Mouse (Mus musculus): Measurements from ENCODE around the gene Spata31d1a.

The Spata31d1a gene

DNA sequence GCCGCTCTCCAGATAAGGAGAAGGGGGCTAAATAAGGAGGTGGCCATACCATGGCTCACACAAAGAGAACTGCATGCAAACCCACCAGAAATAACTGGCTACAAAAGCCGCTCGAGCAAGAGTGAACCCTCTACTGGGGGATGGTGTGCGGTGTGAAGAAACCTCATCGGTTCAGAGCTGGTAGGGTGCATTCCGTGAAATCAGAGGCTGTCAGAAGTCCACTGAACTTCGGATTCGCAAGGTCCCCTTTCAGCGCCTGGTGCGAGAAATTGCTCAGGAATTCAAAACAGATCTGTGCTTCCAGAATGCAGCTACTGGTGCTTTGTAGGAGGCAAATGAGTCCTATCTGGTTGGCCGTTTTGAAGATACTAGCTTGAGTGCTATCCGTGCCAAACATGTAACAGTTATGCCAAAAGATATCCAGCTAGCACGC is 21.8 kb downstream of the Spata31d1a start:
- H3K27me3 ChIP-seq (ENCODE audit: control insufficient read depth, insufficient read depth, low read length, poor library complexity, severe bottlenecking), result no peaks in the 10 kb centered on the region
- no peaks in the 10 kb centered on the region for H3K36me3 ChIP-seq (ENCODE audit: control insufficient read depth, insufficient read depth, low read length, poor library complexity, severe bottlenecking)
- DNase-seq (ENCODE audit: low read depth, low spot score), result no peak

DNA sequence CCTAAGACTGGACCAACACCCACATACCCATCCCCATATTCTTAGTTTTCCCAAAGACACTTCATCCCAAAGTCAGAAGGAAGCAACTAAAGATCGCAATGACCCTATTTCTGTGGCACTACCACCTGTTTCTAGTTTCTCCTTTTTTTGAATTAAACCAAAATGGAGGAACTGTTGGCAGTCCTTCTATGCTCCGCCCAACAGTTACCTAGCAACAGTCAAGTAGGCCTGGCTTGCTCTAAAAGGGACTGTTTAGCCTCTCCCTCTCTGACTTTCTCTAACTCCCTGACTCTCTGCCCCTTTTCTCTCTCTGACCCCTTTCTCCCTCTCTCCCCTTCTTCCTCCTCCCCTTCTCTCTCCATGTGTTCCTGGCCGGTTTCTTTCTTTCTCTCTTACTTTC is 24.9 kb downstream of the Spata31d1a start:
- H3K27me3 ChIP-seq (ENCODE audit: control insufficient read depth, insufficient read depth, low read length, poor library complexity, severe bottlenecking), result no peaks in the 10 kb centered on the region
- H3K36me3 ChIP-seq (ENCODE audit: control insufficient read depth, insufficient read depth, low read length, poor library complexity, severe bottlenecking), result no peaks in the 10 kb centered on the region
- no peak for DNase-seq (ENCODE audit: low read depth, low spot score)

DNA sequence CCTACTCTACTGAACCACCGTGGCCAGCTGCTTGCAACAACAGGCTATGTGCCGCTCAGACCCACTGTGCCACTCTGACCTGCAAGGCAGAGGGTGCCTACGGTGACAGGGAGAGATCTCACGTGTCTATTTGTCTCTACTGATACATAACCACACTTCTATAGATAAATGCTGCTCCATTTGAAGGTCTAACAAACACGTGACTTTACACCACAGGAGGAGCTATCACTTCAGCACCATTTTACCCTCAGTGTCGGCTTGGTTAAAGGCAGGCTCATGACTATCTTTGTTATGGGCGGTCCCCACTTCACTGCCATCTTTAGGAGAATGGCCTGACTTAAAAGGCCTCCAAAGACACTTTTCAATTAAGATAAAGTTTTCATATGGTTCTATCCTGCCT is 27.5 kb downstream of the Spata31d1a start:
- Histone ChIP-seq H3K27me3 (ENCODE audit: control insufficient read depth, insufficient read depth, low read length, poor library complexity, severe bottlenecking) (no peaks in the 10 kb centered on the region), H3K36me3 (ENCODE audit: control insufficient read depth, insufficient read depth, low read length, poor library complexity, severe bottlenecking) (no peaks in the 10 kb centered on the region)
- DNase-seq (ENCODE audit: low read depth, low spot score), result no peak

DNA sequence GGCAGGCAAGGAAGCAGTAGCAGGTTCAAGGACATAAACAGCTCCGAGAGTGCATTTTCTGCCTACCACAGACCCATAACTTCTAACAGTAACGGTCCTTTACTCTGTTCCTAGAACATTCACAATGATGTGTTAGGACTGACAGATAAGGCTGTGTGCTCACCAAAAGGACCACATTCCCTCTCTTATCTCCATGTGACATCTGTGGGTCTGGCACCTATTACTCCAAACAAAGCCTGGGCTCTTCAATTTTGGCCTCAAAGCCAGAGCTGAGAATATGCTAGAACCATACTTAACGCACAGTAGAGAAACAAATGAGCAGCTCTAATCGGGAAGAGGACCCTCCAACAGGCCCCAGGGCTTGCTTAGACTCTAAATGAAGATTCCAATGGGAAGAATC is 30.2 kb downstream of the Spata31d1a start:
- Histone ChIP-seq H3K36me3 (ENCODE audit: control insufficient read depth, insufficient read depth, low read length, poor library complexity, severe bottlenecking) (no peaks in the 10 kb centered on the region), H3K27me3 (ENCODE audit: control insufficient read depth, insufficient read depth, low read length, poor library complexity, severe bottlenecking) (no peaks in the 10 kb centered on the region)
- no peak for DNase-seq (ENCODE audit: low read depth, low spot score)

DNA sequence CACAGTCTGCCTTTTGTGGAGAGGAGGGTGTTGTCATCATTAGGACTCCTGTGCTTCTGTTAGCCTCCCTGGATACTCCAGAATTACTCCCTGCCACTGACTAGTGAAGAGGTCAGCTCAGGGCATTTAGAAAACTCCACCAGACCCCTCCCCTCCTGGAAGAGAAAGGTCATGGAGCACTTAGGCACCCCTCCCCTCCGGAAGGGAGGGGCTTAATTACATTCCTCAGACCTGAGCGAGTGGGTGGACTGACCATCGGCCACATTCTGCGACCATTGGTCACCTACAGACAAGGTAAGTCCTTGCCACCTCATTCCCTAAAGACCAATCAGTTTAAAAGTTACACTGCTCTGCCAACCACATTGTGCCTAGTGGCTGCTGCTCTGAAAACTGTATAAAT is 30.8 kb downstream of the Spata31d1a start:
- Histone ChIP-seq H3K27me3 (ENCODE audit: control insufficient read depth, insufficient read depth, low read length, poor library complexity, severe bottlenecking) (no peaks in the 10 kb centered on the region), H3K36me3 (ENCODE audit: control insufficient read depth, insufficient read depth, low read length, poor library complexity, severe bottlenecking) (no peaks in the 10 kb centered on the region)
- no peak for DNase-seq (ENCODE audit: low read depth, low spot score)

DNA sequence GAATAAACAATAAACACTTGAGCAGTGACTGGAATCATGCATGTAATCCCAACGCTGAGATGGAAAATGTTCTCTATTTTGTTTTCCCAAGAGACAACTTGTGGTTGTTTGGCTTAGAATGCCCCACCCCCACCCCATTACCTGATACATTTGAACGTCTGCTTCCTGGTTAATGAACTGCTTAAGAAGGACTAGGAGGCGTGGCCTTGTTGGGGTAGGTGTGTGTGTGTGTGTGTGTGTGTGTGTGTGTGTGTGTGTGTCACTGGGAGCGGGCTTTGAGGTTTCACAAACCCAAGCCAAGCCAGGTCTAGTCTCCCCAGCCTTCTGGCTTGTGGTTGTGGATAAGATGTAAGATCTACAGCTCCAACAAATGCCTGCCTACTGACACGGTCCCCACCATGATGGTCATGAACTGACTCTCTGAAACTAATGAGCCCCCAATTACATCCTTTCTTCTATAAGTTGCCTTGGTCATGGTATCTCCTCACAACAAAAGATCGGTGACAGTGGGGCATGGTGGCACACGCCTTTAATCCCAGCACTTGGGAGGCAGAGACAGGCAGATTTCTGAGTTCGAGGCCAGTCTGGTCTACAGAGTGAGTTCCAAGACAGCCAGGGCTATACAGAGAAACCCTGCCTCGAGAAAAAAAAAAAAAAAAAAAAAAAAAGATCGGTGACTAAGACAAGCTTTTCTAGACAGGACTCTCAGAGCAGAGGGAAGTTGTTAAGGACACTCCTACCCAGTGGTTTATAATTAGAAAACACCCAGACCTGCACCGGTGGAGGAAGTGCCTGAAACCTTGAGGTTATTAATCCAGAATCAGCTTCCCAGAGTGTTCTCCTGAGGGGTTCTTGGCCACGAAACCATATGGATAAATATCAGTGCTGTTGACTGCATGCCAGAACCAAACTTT is 33.6 kb downstream of the Spata31d1a start:
- Histone ChIP-seq H3K36me3 (ENCODE audit: control insufficient read depth, insufficient read depth, low read length, poor library complexity, severe bottlenecking) (no peaks in the 10 kb centered on the region), H3K27me3 (ENCODE audit: control insufficient read depth, insufficient read depth, low read length, poor library complexity, severe bottlenecking) (no peaks in the 10 kb centered on the region)
- peak; percentile 43 for DNase-seq (ENCODE audit: low read depth, low spot score)

DNA sequence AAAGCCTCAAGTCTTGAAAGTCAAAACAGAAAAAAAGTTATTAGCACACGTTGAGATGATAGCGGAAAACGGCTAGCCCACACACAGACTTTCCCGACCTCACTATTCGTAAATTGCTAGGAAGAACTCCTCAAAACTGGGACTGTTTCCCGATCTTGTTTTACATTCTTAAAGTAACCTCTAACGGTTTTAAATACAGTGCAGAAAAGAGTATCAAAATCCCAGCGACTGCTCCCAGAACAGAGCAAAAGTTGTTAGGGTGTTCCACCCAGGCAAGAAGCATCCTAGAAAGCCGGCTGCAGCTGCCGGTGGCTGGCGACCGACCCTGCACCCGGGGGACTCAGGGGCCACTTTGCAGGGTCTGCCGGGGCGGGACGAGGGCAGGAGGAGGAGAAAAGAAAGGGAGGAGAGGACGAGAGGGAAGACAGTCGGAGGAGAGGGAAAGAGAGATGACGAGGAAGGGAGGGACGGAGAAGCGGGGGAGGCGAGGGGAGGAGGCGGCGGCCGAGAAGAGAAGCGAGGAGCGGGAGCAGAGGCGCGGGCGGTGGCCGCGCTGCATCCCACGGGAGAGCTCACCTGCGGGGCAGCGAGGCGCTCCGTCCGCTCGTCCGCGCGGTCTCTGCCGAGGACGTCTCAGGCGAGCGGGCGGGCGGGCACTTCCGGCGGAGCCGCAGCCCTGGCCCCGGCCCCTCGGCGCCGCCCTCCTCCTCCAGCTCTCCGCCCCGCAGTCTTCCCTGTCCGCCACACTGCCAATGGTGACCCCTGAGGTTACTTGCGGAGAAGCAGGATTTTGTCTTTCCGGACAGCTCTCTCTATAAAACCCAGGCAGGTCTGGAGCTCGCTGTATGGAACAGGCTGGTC is 34.7 kb downstream of the Spata31d1a start, which contains the start of gene Golm1:
TSS of gene Golm1 (minus strand) at position 661 of the 861 bp plus-strand sequence.
- peak; percentile 48 for DNase-seq (ENCODE audit: low read depth, low spot score)
- H3K27me3 ChIP-seq (ENCODE audit: control insufficient read depth, insufficient read depth, low read length, poor library complexity, severe bottlenecking), result no peaks in the 10 kb centered on the region

DNA sequence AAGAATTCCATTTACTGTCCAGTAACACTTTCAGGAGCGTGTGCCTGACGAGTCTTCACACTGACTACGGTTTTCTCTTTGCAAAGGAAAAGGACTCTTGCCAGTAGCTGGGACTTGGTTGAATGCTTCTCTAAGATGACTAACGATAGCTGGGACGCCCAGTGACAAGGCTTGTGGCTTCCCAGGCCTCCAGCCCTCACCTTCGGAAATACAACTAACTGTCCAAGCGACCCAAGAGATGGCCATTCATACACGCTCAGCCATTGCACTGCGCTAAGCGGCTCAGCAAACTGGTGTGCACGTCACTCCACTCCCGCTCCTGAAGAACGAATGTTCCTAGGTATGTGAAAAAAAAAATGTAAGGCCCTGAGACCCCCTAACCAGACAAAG is 35.4 kb downstream of the Spata31d1a start:
- Histone ChIP-seq H3K27me3 (ENCODE audit: control insufficient read depth, insufficient read depth, low read length, poor library complexity, severe bottlenecking) (no peaks in the 10 kb centered on the region), H3K36me3 (ENCODE audit: control insufficient read depth, insufficient read depth, low read length, poor library complexity, severe bottlenecking) (no peaks in the 10 kb centered on the region)
- DNase-seq (ENCODE audit: low read depth, low spot score), result no peak

More for the DNA sequence above, 34.7 kb downstream of the Spata31d1a start, which contains the start of gene Golm1:
- H3K36me3 ChIP-seq (ENCODE audit: control insufficient read depth, insufficient read depth, low read length, poor library complexity, severe bottlenecking), result no peaks in the 10 kb centered on the region

DNA sequence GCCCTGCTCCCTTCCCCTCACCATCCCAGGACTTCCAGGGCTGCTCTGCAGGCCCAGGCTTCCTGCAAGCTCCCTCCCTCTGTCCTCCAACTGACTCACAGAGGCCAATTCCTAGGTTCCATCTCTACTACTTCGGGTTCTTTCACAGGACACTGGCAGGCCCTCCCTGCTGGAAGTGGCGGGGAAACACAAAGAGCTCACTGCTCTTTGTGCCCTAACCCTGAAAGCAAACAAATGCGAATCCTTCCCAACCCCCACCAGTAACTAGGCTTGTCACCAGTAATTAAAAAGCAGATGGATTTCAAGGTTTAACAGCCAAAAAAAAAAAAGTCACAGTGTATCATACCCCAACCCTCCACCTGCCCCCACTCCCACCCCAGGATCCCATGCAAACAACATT is 35.9 kb downstream of the Spata31d1a start:
- no peaks in the 10 kb centered on the region for H3K27me3 ChIP-seq (ENCODE audit: control insufficient read depth, insufficient read depth, low read length, poor library complexity, severe bottlenecking)
- no peak for DNase-seq (ENCODE audit: low read depth, low spot score)

DNA sequence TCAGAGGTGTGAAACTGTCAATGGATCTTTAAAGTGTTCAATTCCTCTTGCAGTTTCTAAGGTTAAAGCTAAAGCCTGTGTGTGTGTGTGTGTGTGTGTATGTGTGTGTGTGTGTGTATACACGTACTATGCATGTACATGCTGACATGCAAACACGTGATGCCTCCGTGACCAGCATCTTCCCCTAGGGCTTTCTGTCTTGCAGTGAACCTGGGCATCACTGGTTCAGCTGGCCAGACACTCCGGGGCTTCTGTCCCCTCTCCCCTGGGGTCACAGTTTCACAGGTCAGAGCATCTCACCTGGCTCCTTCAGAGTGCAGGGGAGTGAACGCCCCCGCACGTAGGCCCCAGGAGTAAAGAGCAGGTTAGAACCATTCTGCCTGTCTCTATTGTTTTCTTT is 36.5 kb downstream of the Spata31d1a start:
- H3K27me3 ChIP-seq (ENCODE audit: control insufficient read depth, insufficient read depth, low read length, poor library complexity, severe bottlenecking), result no peaks in the 10 kb centered on the region
- no peaks in the 10 kb centered on the region for H3K36me3 ChIP-seq (ENCODE audit: control insufficient read depth, insufficient read depth, low read length, poor library complexity, severe bottlenecking)
- no peak for DNase-seq (ENCODE audit: low read depth, low spot score)

More for the DNA sequence above, 35.9 kb downstream of the Spata31d1a start:
- no peaks in the 10 kb centered on the region for H3K36me3 ChIP-seq (ENCODE audit: control insufficient read depth, insufficient read depth, low read length, poor library complexity, severe bottlenecking)

DNA sequence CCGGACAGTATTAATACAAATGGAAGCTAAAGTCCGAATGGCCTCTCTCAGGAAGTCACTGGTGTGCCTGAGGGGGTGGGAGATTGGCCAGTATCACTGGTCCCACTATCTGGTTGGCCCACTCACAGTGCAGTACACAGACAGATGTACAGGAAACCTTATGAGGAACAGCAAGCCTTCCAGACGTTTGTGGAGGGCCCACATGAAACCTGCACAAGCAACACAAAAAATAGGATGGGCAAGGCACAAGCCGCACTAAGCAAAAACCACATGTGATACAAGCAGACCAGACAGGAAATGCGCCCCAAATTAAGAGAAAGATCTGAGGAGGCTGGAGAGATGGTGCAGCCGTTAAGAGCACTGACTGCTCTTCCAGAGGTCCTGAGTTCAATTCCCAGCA is 37.9 kb downstream of the Spata31d1a start:
- Histone ChIP-seq H3K36me3 (ENCODE audit: control insufficient read depth, insufficient read depth, low read length, poor library complexity, severe bottlenecking) (no peaks in the 10 kb centered on the region), H3K27me3 (ENCODE audit: control insufficient read depth, insufficient read depth, low read length, poor library complexity, severe bottlenecking) (no peaks in the 10 kb centered on the region)
- DNase-seq (ENCODE audit: low read depth, low spot score), result no peak

DNA sequence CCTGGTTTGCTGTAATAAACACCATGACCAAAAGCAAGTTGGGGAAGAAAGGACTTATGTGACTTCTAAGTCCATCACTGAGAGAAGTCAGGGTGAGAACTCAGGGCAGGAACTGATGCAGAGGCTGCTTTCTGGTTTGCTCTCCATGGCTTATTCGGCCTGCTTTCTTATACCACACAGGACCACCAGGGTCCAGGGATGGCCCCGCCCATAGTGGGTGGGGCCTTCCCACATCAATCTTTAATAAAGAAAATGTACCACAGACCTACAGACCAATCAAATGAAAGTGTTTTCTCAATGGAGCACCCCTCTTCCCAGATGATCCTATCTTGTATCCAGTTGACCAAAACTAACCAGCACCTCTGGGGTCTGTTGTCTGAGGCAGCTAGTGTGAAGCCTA is 38.6 kb downstream of the Spata31d1a start:
- no peaks in the 10 kb centered on the region for H3K36me3 ChIP-seq (ENCODE audit: control insufficient read depth, insufficient read depth, low read length, poor library complexity, severe bottlenecking)
- DNase-seq (ENCODE audit: low read depth, low spot score), result no peak
- no peaks in the 10 kb centered on the region for H3K27me3 ChIP-seq (ENCODE audit: control insufficient read depth, insufficient read depth, low read length, poor library complexity, severe bottlenecking)

DNA sequence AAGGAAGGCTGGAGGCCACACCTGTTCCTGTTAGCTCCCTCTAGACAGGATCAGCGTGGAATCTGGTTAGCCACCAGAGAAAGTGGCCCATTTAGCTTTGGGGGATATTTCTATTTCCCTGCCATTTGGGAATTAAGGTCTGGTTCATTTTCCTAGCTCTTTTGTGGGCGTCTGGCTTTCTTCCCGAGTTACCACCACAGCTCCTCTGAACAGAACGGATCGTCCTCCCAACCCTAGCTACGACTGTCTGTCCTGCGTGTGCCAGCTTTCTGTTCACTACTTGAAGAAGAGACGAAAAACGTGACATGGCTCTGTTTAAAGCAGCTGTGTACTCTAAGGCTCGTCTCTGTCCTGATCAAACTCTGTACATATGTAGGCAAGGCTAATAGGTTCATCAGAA is 40.2 kb downstream of the Spata31d1a start:
- no peak for DNase-seq (ENCODE audit: low read depth, low spot score)
- Histone ChIP-seq H3K27me3 (ENCODE audit: control insufficient read depth, insufficient read depth, low read length, poor library complexity, severe bottlenecking) (no peaks in the 10 kb centered on the region), H3K36me3 (ENCODE audit: control insufficient read depth, insufficient read depth, low read length, poor library complexity, severe bottlenecking) (no peaks in the 10 kb centered on the region)

DNA sequence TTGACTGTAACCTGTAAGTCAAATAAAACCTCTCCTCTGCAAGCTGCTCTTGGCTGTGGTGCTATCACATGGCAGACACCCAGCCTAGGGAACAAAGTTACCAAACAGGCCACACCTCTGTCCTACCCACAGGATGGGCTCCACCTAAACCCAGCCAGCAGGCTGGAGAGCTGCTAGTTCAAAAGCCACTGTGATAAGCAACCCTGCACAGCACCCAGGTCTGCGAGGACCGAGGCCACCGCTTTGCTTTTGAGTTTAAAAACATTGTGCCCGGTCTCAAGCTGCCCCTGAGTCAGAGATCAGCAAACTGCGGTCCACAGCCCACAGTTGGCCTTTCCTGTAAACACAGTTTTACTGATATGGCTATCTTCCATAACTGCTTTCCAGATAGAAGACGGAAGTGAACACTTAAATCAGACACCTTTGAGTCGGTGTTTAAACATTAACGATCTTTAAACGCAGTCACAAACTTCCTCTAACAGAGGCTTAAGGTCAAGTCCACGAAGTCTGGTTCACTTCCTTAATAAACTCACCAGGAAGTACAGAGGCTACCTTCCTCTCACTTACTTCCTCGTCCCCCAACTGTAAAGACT is 41.5 kb downstream of the Spata31d1a start:
- no peaks in the 10 kb centered on the region for H3K36me3 ChIP-seq (ENCODE audit: control insufficient read depth, insufficient read depth, low read length, poor library complexity, severe bottlenecking)
- no peaks in the 10 kb centered on the region for H3K27me3 ChIP-seq (ENCODE audit: control insufficient read depth, insufficient read depth, low read length, poor library complexity, severe bottlenecking)
- DNase-seq (ENCODE audit: low read depth, low spot score), result peak; percentile 45
